Mouse (Mus musculus): Measurements from ENCODE around the gene Ptprs. TPM values are rescaled to one million over a fixed set of nuclear protein-coding genes. Genes with fewer than 3 reads are reported as not detected.

Ptprs gene
- total and polyA plus RNA-seq, 3 experiments, result 41.7 to 91.1 (median 47.5) TPM

DNA sequence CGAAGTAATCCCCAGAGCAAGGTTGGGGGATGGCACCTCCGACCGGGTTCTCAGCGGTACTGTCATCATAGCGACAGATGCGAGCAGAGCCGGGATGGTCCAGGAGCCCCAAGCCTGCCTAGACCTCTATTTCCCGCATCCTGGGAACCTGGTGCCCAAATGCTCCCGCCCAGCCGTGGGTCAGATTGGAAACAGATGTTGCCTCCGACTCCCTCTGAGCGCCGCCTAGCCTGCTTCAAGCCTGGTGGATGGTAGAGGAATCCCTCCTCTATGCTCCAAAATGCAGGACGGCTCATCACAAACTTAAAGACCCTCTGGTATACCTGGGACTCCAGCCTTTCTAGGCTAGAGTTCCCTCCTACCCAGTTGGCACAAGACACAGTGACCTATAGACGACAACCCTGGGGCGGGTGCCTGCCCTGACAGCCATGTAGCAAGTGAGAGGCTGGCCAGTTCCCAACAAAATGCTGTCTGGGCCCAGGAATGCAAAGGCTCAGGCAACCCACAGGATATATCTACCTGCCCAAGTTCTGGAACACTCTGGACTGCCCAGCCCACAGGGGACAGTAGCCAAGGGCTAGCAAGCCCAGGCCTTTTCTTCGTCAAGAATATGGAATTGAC, 13.3 kb downstream of the Ptprs start:
- Histone ChIP-seq H3K27ac (peak overlapping the region; percentile 77), H3K4me1 (ENCODE audit: control insufficient read depth, insufficient read depth, low read length) (no peaks in the 10 kb centered on the region; the same call in none of the 2 replicates), H3K27me3 (ENCODE audit: control insufficient read depth, insufficient read depth, low read length) (no peaks in the 10 kb centered on the region), H3K79me2 (replicated peaks; ENCODE audit: control insufficient read depth, insufficient read depth, low read length) (no peaks in the 10 kb centered on the region), H3K36me3 (ENCODE audit: control insufficient read depth, insufficient read depth, low read length) (no peaks in the 10 kb centered on the region), H3K4me3 (peak overlapping the region; percentile 67), H3K9ac (ENCODE audit: low read depth, low read length) (peak overlapping the region; percentile 0)
- no peak for DNase-seq
- 15% methylated on average over 17 of the region's 17 CpGs for WGBS
- TF ChIP-seq EP300 (IDR thresholded peaks at IDR 0.05; ENCODE audit: insufficient read depth, low read depth, low read length) (no peak), CTCF (IDR thresholded peaks at IDR 0.05) (peak; percentile 18; the same call in 1 of the 2 replicates), POLR2A (IDR thresholded peaks at IDR 0.05; ENCODE audit: insufficient read depth, low read depth, low read length) (no peak)
- intact Hi-C loops (cut with DNase I), result loop anchor here (2.0 kb wide), 1 partner anchor 14 kb away; the partner anchor contains the start of gene Ptprs

GRCm38 (mm10) chr17:56461771-56462743, 14.2 kb downstream of the Ptprs start:
- no peaks in the 10 kb centered on the region for H3K27me3 ChIP-seq (ENCODE audit: control insufficient read depth, insufficient read depth, low read length)
- intact Hi-C loops (cut with DNase I), result loop anchor here (2.0 kb wide), 1 partner anchor 15 kb away; the partner anchor contains the start of gene Ptprs
- under 1% methylated on average over 77 of the region's 77 CpGs for WGBS
- no peaks in the 10 kb centered on the region for H3K79me2 ChIP-seq (replicated peaks; ENCODE audit: control insufficient read depth, insufficient read depth, low read length)
- no peaks in the 10 kb centered on the region for H3K36me3 ChIP-seq (ENCODE audit: control insufficient read depth, insufficient read depth, low read length)
- peak; percentile 99 for DNase-seq
- H3K9ac ChIP-seq (ENCODE audit: low read depth, low read length), result peak overlapping the region; percentile 69
- H3K4me1 ChIP-seq (ENCODE audit: control insufficient read depth, insufficient read depth, low read length), result no peaks in the 10 kb centered on the region; the same call in none of the 2 replicates
- peak overlapping the region; percentile 67 for H3K4me3 ChIP-seq
- TF ChIP-seq POLR2A (IDR thresholded peaks at IDR 0.05; ENCODE audit: insufficient read depth, low read depth, low read length) (peak; percentile 83), CTCF (IDR thresholded peaks at IDR 0.05) (no peak), EP300 (IDR thresholded peaks at IDR 0.05; ENCODE audit: insufficient read depth, low read depth, low read length) (0 out of 2 replicates have a peak, but pooled peaks have one; percentile 23)
- H3K27ac ChIP-seq, result peak overlapping the region; percentile 77

DNA sequence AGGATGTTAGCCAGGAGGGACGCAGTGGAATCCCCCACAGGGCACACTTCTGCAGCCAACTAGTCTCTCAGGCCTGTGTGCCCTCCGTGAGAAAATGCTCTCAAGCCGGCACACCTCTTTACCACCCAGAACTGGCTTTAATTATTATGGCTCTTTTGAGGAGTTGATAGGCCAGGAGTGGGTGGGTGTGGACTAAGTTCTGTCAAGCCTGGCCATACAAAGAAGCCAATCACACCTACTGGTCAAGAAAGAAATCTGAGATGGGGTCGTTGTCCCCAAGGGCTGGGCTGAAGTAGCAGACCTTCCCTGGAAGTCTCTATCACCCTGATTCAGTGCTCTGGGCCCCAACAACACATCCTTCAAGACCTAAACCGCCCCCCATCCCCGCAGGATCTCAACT, 15.4 kb downstream of the Ptprs start:
- 58% methylated on average over 6 of the region's 6 CpGs for WGBS
- intact Hi-C loops (cut with DNase I), result no loop called here
- H3K4me1 ChIP-seq (ENCODE audit: control insufficient read depth, insufficient read depth, low read length), result no peaks in the 10 kb centered on the region; the same call in none of the 2 replicates
- no peaks in the 10 kb centered on the region for H3K79me2 ChIP-seq (replicated peaks; ENCODE audit: control insufficient read depth, insufficient read depth, low read length)
- no peak overlapping the region for H3K4me3 ChIP-seq
- H3K27ac ChIP-seq, result no peak overlapping the region
- no peak for TF ChIP-seq EP300 (IDR thresholded peaks at IDR 0.05; ENCODE audit: insufficient read depth, low read depth, low read length)
- H3K9ac ChIP-seq (ENCODE audit: low read depth, low read length), result no peak overlapping the region
- H3K36me3 ChIP-seq (ENCODE audit: control insufficient read depth, insufficient read depth, low read length), result no peaks in the 10 kb centered on the region
- no peaks in the 10 kb centered on the region for H3K27me3 ChIP-seq (ENCODE audit: control insufficient read depth, insufficient read depth, low read length)
- DNase-seq, result no peak

GRCm38 (mm10) chr17:56457442-56457841, 18.8 kb downstream of the Ptprs start:
- intact Hi-C loops (cut with DNase I), result no loop called here
- H3K27me3 ChIP-seq (ENCODE audit: control insufficient read depth, insufficient read depth, low read length), result no peaks in the 10 kb centered on the region
- peak; percentile 46 for TF ChIP-seq CTCF (IDR thresholded peaks at IDR 0.05)
- TF ChIP-seq POLR2A (IDR thresholded peaks at IDR 0.05; ENCODE audit: insufficient read depth, low read depth, low read length), result no peak
- no peak for TF ChIP-seq EP300 (IDR thresholded peaks at IDR 0.05; ENCODE audit: insufficient read depth, low read depth, low read length)
- no peak for DNase-seq
- no peaks in the 10 kb centered on the region for H3K79me2 ChIP-seq (replicated peaks; ENCODE audit: control insufficient read depth, insufficient read depth, low read length)
- no peak overlapping the region for H3K27ac ChIP-seq
- H3K4me1 ChIP-seq (ENCODE audit: control insufficient read depth, insufficient read depth, low read length), result peaks cover 3% of the 10 kb centered on the region
- 100% methylated on average over 1 of the region's 1 CpGs for WGBS
- H3K4me3 ChIP-seq, result no peak overlapping the region
- no peak overlapping the region for H3K9ac ChIP-seq (ENCODE audit: low read depth, low read length)
- no peaks in the 10 kb centered on the region for H3K36me3 ChIP-seq (ENCODE audit: control insufficient read depth, insufficient read depth, low read length)

DNA sequence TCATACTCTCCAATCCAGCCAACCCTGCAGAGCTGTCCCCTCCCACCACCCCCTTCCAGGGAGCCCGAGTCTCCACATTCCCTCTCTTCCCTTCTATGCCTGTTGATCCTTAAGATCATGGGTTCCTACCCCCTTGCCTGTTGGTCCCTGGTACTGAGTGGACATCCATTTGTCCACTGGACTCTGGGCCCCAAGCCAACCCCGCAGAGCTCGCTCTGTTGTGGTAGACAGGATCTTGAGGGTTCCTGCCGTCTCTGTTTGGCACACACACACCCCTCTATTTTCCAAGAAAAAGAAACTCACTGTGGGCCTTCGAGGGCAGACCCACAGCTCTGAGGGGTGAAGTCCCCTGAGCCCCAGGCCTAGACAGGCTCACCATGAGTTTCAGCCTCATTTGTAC, 19.9 kb downstream of the Ptprs start:
- H3K79me2 ChIP-seq (replicated peaks; ENCODE audit: control insufficient read depth, insufficient read depth, low read length), result no peaks in the 10 kb centered on the region
- TF ChIP-seq CTCF (IDR thresholded peaks at IDR 0.05) (no peak), POLR2A (IDR thresholded peaks at IDR 0.05; ENCODE audit: insufficient read depth, low read depth, low read length) (no peak), EP300 (IDR thresholded peaks at IDR 0.05; ENCODE audit: insufficient read depth, low read depth, low read length) (no peak)
- H3K9ac ChIP-seq (ENCODE audit: low read depth, low read length), result no peak overlapping the region
- intact Hi-C loops (cut with DNase I), result no loop called here
- H3K27me3 ChIP-seq (ENCODE audit: control insufficient read depth, insufficient read depth, low read length), result no peaks in the 10 kb centered on the region
- peaks cover 3% of the 10 kb centered on the region for H3K4me1 ChIP-seq (ENCODE audit: control insufficient read depth, insufficient read depth, low read length)
- H3K27ac ChIP-seq, result no peak overlapping the region
- no peak overlapping the region for H3K4me3 ChIP-seq
- no peaks in the 10 kb centered on the region for H3K36me3 ChIP-seq (ENCODE audit: control insufficient read depth, insufficient read depth, low read length)
- 67% methylated on average over 5 of the region's 5 CpGs for WGBS
- no peak for DNase-seq

Data from heart, adult 2 months (tissue).